Mouse (Mus musculus): ENCODE measurements around the gene Taar7b.

Gene Taar7b

GRCm38 (mm10) chr10:23999639-24000038, at the start of gene Taar7b:
TSS of gene Taar7b (plus strand) at chr10:23999939.
- no peak for DNase-seq

GRCm38 (mm10) chr10:23951714-23952113, 48.0 kb upstream of the Taar7b start:
- DNase-seq = no peak

GRCm38 (mm10) chr10:23959071-23959470, 40.7 kb upstream of the Taar7b start:
- no peak for DNase-seq

GRCm38 (mm10) chr10:23960444-23960915, 39.3 kb upstream of the Taar7b start, which contains the start of gene Taar4:
TSS of gene Taar4 (plus strand) at chr10:23960494.
- DNase-seq = no peak

GRCm38 (mm10) chr10:23963444-23963843, 36.3 kb upstream of the Taar7b start:
- DNase-seq = no peak

GRCm38 (mm10) chr10:23964921-23965610, 34.7 kb upstream of the Taar7b start:
- DNase-seq = no peak

- no peak for DNase-seq
These were observed 29.0 kb upstream of the Taar7b start, which contains the start of gene Taar5 for GRCm38 (mm10) chr10:23970656-23971165. TSS of gene Taar5 (plus strand) at chr10:23970706.

GRCm38 (mm10) chr10:23971256-23971655, 28.5 kb upstream of the Taar7b start:
- DNase-seq = no peak

GRCm38 (mm10) chr10:23977958-23978357, 21.8 kb upstream of the Taar7b start:
- no peak for DNase-seq

- peak in 1 of 2 experiments; percentile 15 for DNase-seq
These were observed 20.6 kb upstream of the Taar7b start for GRCm38 (mm10) chr10:23978901-23979705.

- DNase-seq = no peak
These were observed 14.2 kb upstream of the Taar7b start, which contains the start of gene Taar6 for GRCm38 (mm10) chr10:23985546-23985945. TSS of gene Taar6 (minus strand) at chr10:23985646.

- no peak for DNase-seq
These were observed 13.3 kb upstream of the Taar7b start for GRCm38 (mm10) chr10:23986419-23986818.

- DNase-seq = no peak
These were observed 6.4 kb upstream of the Taar7b start, which contains the start of gene Taar7a for GRCm38 (mm10) chr10:23993381-23993780. TSS of gene Taar7a (minus strand) at chr10:23993481.

GRCm38 (mm10) chr10:24006442-24006841, 6.7 kb downstream of the Taar7b start:
- no peak for DNase-seq

GRCm38 (mm10) chr10:24007034-24007433, 7.3 kb downstream of the Taar7b start:
- no peak for DNase-seq

GRCm38 (mm10) chr10:24008143-24008542, 8.4 kb downstream of the Taar7b start:
- no peak for DNase-seq

GRCm38 (mm10) chr10:24026922-24027321, 27.2 kb downstream of the Taar7b start, which contains the start of gene Taar7d:
TSS of gene Taar7d (plus strand) at chr10:24027222.
- no peak for DNase-seq

GRCm38 (mm10) chr10:24031347-24031746, 31.6 kb downstream of the Taar7b start:
- no peak for DNase-seq

GRCm38 (mm10) chr10:24037314-24037713, 37.6 kb downstream of the Taar7b start, which contains the start of gene Taar7e:
TSS of gene Taar7e (plus strand) at chr10:24037614.
- DNase-seq = no peak

GRCm38 (mm10) chr10:24040120-24040869, 40.6 kb downstream of the Taar7b start:
- DNase-seq = no peak

- no peak for DNase-seq
These were observed 49.5 kb downstream of the Taar7b start, which contains the start of gene Taar7f for GRCm38 (mm10) chr10:24049210-24049609. TSS of gene Taar7f (plus strand) at chr10:24049510.

All from thymus, adult 18-20 months (tissue).